ENCODE assay signal across 8 mouse cellular contexts in the genomic region with DNA sequence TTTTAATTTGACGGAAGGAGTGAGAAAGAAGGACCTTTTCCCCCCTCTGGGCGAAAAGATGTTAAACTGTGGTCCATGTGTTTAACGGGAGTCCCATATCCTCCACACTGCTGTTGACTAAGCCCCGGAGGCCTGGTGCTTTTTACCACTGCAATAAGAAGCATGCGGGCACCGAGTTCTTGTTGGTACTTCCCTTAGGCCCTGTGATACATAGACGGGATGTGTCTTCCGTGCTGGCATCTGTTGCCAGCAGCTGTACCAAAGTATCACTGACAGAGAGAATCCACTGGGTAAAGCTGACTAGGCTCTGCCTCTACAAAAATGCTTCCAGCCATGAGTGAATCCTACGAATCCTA.
DNase-seq lines count a peak whose midpoint lies in the region; ATAC-seq lines count a peak whose summit lies in the region.

No protein-coding gene starts in this region.

- peak; percentile 20; the same call in 1 of the 2 replicates for ATAC-seq in lung, embryonic 16.5 days (ENCODE audit: low read depth)
- ATAC-seq in intestine, embryonic 15.5 days: peak; percentile 31; the same call in 1 of the 2 replicates
- ATAC-seq in neural tube, embryonic 15.5 days (ENCODE audit: low FRiP score): peak; percentile 28

- 75% methylated on average over 9 of the region's 9 CpGs for WGBS in heart, embryonic 10.5 days
- WGBS in lung, embryonic 16.5 days: 43% methylated on average over 9 of the region's 9 CpGs
- WGBS in intestine, embryonic 15.5 days: 56% methylated on average over 9 of the region's 9 CpGs
- 16% methylated on average over 9 of the region's 9 CpGs for WGBS in neural tube, embryonic 15.5 days

- H3K4me2 ChIP-seq in lung, embryonic 16.5 days (ENCODE audit: low read depth, low read length): no peak overlapping the region
- H3K4me2 ChIP-seq in intestine, embryonic 15.5 days (replicated peaks): no peak overlapping the region
- H3K4me2 ChIP-seq in neural tube, embryonic 15.5 days: no peak overlapping the region

- no peak overlapping the region for H3K4me3 ChIP-seq in heart, embryonic 10.5 days
- no peak overlapping the region for H3K4me3 ChIP-seq in lung, embryonic 16.5 days (ENCODE audit: low read length)
- H3K4me3 ChIP-seq in intestine, embryonic 15.5 days (replicated peaks): no peak overlapping the region
- H3K4me3 ChIP-seq in neural tube, embryonic 15.5 days (replicated peaks): no peak overlapping the region

- intact Hi-C loops in heart, postnatal 36 days (cut with DNase I): no loop called here

- no peaks in the 10 kb centered on the region for H3K27me3 ChIP-seq in heart, embryonic 10.5 days (ENCODE audit: insufficient read depth, poor library complexity, severe bottlenecking)
- no peaks in the 10 kb centered on the region for H3K27me3 ChIP-seq in lung, embryonic 16.5 days (ENCODE audit: control insufficient read depth, insufficient read depth, low read depth, low read length)
- no peaks in the 10 kb centered on the region for H3K27me3 ChIP-seq in intestine, embryonic 15.5 days (replicated peaks)
- no peaks in the 10 kb centered on the region for H3K27me3 ChIP-seq in neural tube, embryonic 15.5 days (replicated peaks)

- 0 out of 2 replicates have a peak, but pooled peaks cover 3% of the 10 kb centered on the region for H3K36me3 ChIP-seq in heart, embryonic 10.5 days
- no peaks in the 10 kb centered on the region for H3K36me3 ChIP-seq in lung, embryonic 16.5 days (ENCODE audit: control insufficient read depth, insufficient read depth, low read length)
- H3K36me3 ChIP-seq in intestine, embryonic 15.5 days: no peaks in the 10 kb centered on the region
- H3K36me3 ChIP-seq in neural tube, embryonic 15.5 days: no peaks in the 10 kb centered on the region

- peak; percentile 58 for DNase-seq in heart, embryonic 10.5 days (ENCODE audit: low spot score)
- DNase-seq in heart, postnatal 36 days: no peak
- no peak for DNase-seq in lung, postnatal 25 days (ENCODE audit: low spot score)
- no peak for DNase-seq in cerebellum, adult 11-12 months
- no peak for DNase-seq in cerebellum, postnatal 10 days

- no peak overlapping the region; the same call in 1 of the 2 replicates for H3K9ac ChIP-seq in lung, embryonic 16.5 days (ENCODE audit: low read length)
- no peak overlapping the region for H3K9ac ChIP-seq in intestine, embryonic 15.5 days
- H3K9ac ChIP-seq in neural tube, embryonic 15.5 days (replicated peaks): no peak overlapping the region

- H3K27ac ChIP-seq in heart, embryonic 10.5 days: peak overlapping the region; percentile 83
- peak overlapping the region; percentile 89 for H3K27ac ChIP-seq in lung, embryonic 16.5 days (ENCODE audit: low read length)
- H3K27ac ChIP-seq in intestine, embryonic 15.5 days: peak overlapping the region; percentile 72
- H3K27ac ChIP-seq in neural tube, embryonic 15.5 days (replicated peaks): peak overlapping the region; percentile 68; the same call in 1 of the 2 replicates

- H3K4me1 ChIP-seq in heart, embryonic 10.5 days: peaks cover 30% of the 10 kb centered on the region
- H3K4me1 ChIP-seq in lung, embryonic 16.5 days (replicated peaks; ENCODE audit: control insufficient read depth, insufficient read depth, low read length): peaks cover 36% of the 10 kb centered on the region
- H3K4me1 ChIP-seq in intestine, embryonic 15.5 days (replicated peaks): peaks cover 24% of the 10 kb centered on the region
- peaks cover 29% of the 10 kb centered on the region for H3K4me1 ChIP-seq in neural tube, embryonic 15.5 days

- H3K9me3 ChIP-seq in heart, embryonic 10.5 days: no peaks in the 10 kb centered on the region
- H3K9me3 ChIP-seq in lung, embryonic 16.5 days (ENCODE audit: control insufficient read depth, low read length): 0 out of 2 replicates have a peak, but pooled peaks cover 2% of the 10 kb centered on the region
- H3K9me3 ChIP-seq in intestine, embryonic 15.5 days: no peaks in the 10 kb centered on the region
- H3K9me3 ChIP-seq in neural tube, embryonic 15.5 days (replicated peaks): no peaks in the 10 kb centered on the region
